Mouse (Mus musculus): ENCODE results near the gene Galnt3. TPM values are rescaled to one million over a fixed set of nuclear protein-coding genes. Genes with fewer than 3 reads are reported as not detected.

Galnt3 gene
- polyA plus RNA-seq, 1 experiment, result 0.09 TPM

DNA sequence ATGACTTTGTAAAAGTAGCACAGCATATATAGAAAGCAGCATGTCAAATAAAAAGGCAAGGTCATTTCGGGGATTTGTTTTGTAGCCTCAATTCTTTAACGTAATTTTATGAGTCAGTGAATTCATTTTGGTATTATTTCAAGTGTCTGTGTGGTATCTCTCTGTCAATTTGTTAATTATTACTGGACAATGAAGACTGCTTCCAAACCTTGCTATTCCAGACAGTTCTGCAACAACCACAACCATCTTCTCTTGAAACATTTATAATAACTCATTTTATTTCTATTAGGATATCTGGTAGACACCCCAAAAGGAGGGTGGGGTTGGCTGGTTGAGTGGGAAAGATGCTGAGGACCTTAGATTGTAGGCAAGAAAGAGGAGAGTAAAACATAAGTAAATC is 4.1 kb upstream of the Galnt3 start:
- TF ChIP-seq CEBPB (IDR thresholded peaks at IDR 0.05; ENCODE audit: low read depth) (no peak), CTCF (IDR thresholded peaks at IDR 0.05; ENCODE audit: control insufficient read depth, insufficient read depth, insufficient read length) (no peak), MYOD1 (IDR thresholded peaks at IDR 0.05; ENCODE audit: control insufficient read depth, insufficient read length, low read depth) (no peak), MAX (IDR thresholded peaks at IDR 0.05) (no peak), MYOG (IDR thresholded peaks at IDR 0.05; ENCODE audit: control insufficient read depth, extremely low read depth, insufficient read length) (no peak), USF1 (IDR thresholded peaks at IDR 0.05; ENCODE audit: low read depth) (no peak), FOSL1 (IDR thresholded peaks at IDR 0.05; ENCODE audit: insufficient read depth, low read length, poor library complexity, severe bottlenecking) (no peak)
- peaks cover 9% of the 10 kb centered on the region for H3K27me3 ChIP-seq (ENCODE audit: control insufficient read depth, insufficient read depth, insufficient read length)
- no peaks in the 10 kb centered on the region for H3K79me3 ChIP-seq (ENCODE audit: low read depth)
- no peak overlapping the region for H3ac ChIP-seq (ENCODE audit: control insufficient read depth, insufficient read length, low read depth)
- no peaks in the 10 kb centered on the region for H3K79me2 ChIP-seq (ENCODE audit: control insufficient read depth, insufficient read depth)
- no peaks in the 10 kb centered on the region for H3K36me3 ChIP-seq (ENCODE audit: control insufficient read depth, insufficient read depth)
- no peak overlapping the region for H3K4me3 ChIP-seq (ENCODE audit: insufficient read depth, poor library complexity, severe bottlenecking)

GRCm38 (mm10) chr2:66127541-66127940 is 2.7 kb upstream of the Galnt3 start:
- Histone ChIP-seq H3K36me3 (ENCODE audit: control insufficient read depth, insufficient read depth) (no peaks in the 10 kb centered on the region), H3K27me3 (ENCODE audit: control insufficient read depth, insufficient read depth, insufficient read length) (peaks cover 9% of the 10 kb centered on the region), H3K79me2 (ENCODE audit: control insufficient read depth, insufficient read depth) (no peaks in the 10 kb centered on the region), H3ac (ENCODE audit: control insufficient read depth, insufficient read length, low read depth) (no peak overlapping the region), H3K4me3 (ENCODE audit: insufficient read depth, poor library complexity, severe bottlenecking) (no peak overlapping the region), H3K79me3 (ENCODE audit: low read depth) (no peaks in the 10 kb centered on the region)
- TF ChIP-seq FOSL1 (IDR thresholded peaks at IDR 0.05; ENCODE audit: insufficient read depth, low read length, poor library complexity, severe bottlenecking) (no peak), USF1 (IDR thresholded peaks at IDR 0.05; ENCODE audit: low read depth) (no peak), CTCF (IDR thresholded peaks at IDR 0.05; ENCODE audit: control insufficient read depth, insufficient read depth, insufficient read length) (no peak), MYOD1 (IDR thresholded peaks at IDR 0.05; ENCODE audit: control insufficient read depth, insufficient read length, low read depth) (no peak), MYOG (IDR thresholded peaks at IDR 0.05; ENCODE audit: control insufficient read depth, extremely low read depth, insufficient read length) (no peak), CEBPB (IDR thresholded peaks at IDR 0.05; ENCODE audit: low read depth) (no peak), MAX (IDR thresholded peaks at IDR 0.05) (no peak)

GRCm38 (mm10) chr2:66126936-66127335 is 2.1 kb upstream of the Galnt3 start:
- H3K79me3 ChIP-seq (ENCODE audit: low read depth), result no peaks in the 10 kb centered on the region
- H3K79me2 ChIP-seq (ENCODE audit: control insufficient read depth, insufficient read depth), result no peaks in the 10 kb centered on the region
- H3ac ChIP-seq (ENCODE audit: control insufficient read depth, insufficient read length, low read depth), result no peak overlapping the region
- peaks cover 9% of the 10 kb centered on the region for H3K27me3 ChIP-seq (ENCODE audit: control insufficient read depth, insufficient read depth, insufficient read length)
- no peak for TF ChIP-seq CEBPB (IDR thresholded peaks at IDR 0.05; ENCODE audit: low read depth)
- no peak for TF ChIP-seq USF1 (IDR thresholded peaks at IDR 0.05; ENCODE audit: low read depth)
- TF ChIP-seq FOSL1 (IDR thresholded peaks at IDR 0.05; ENCODE audit: insufficient read depth, low read length, poor library complexity, severe bottlenecking), result no peak
- TF ChIP-seq MAX (IDR thresholded peaks at IDR 0.05), result no peak
- TF ChIP-seq MYOD1 (IDR thresholded peaks at IDR 0.05; ENCODE audit: control insufficient read depth, insufficient read length, low read depth), result no peak
- no peak for TF ChIP-seq CTCF (IDR thresholded peaks at IDR 0.05; ENCODE audit: control insufficient read depth, insufficient read depth, insufficient read length)
- no peak for TF ChIP-seq MYOG (IDR thresholded peaks at IDR 0.05; ENCODE audit: control insufficient read depth, extremely low read depth, insufficient read length)
- H3K36me3 ChIP-seq (ENCODE audit: control insufficient read depth, insufficient read depth), result no peaks in the 10 kb centered on the region
- H3K4me3 ChIP-seq (ENCODE audit: insufficient read depth, poor library complexity, severe bottlenecking), result no peak overlapping the region

GRCm38 (mm10) chr2:66123756-66124589 is 821 bp downstream of the Galnt3 start:
- Histone ChIP-seq H3K4me3 (ENCODE audit: insufficient read depth, poor library complexity, severe bottlenecking) (peak overlapping the region; percentile 11), H3K27me3 (ENCODE audit: control insufficient read depth, insufficient read depth, insufficient read length) (peaks cover 9% of the 10 kb centered on the region), H3K79me2 (ENCODE audit: control insufficient read depth, insufficient read depth) (no peaks in the 10 kb centered on the region), H3ac (ENCODE audit: control insufficient read depth, insufficient read length, low read depth) (peak overlapping the region; percentile 1), H3K79me3 (ENCODE audit: low read depth) (no peaks in the 10 kb centered on the region), H3K36me3 (ENCODE audit: control insufficient read depth, insufficient read depth) (no peaks in the 10 kb centered on the region)
- TF ChIP-seq CEBPB (IDR thresholded peaks at IDR 0.05; ENCODE audit: low read depth), result no peak
- no peak for TF ChIP-seq USF1 (IDR thresholded peaks at IDR 0.05; ENCODE audit: low read depth)
- no peak for TF ChIP-seq CTCF (IDR thresholded peaks at IDR 0.05; ENCODE audit: control insufficient read depth, insufficient read depth, insufficient read length)
- TF ChIP-seq MAX (IDR thresholded peaks at IDR 0.05), result no peak
- no peak for TF ChIP-seq FOSL1 (IDR thresholded peaks at IDR 0.05; ENCODE audit: insufficient read depth, low read length, poor library complexity, severe bottlenecking)
- no peak for TF ChIP-seq MYOD1 (IDR thresholded peaks at IDR 0.05; ENCODE audit: control insufficient read depth, insufficient read length, low read depth)
- no peak for TF ChIP-seq MYOG (IDR thresholded peaks at IDR 0.05; ENCODE audit: control insufficient read depth, extremely low read depth, insufficient read length)

GRCm38 (mm10) chr2:66117686-66118085 is 7.1 kb downstream of the Galnt3 start:
- TF ChIP-seq FOSL1 (IDR thresholded peaks at IDR 0.05; ENCODE audit: insufficient read depth, low read length, poor library complexity, severe bottlenecking) (no peak), MAX (IDR thresholded peaks at IDR 0.05) (no peak), MYOD1 (IDR thresholded peaks at IDR 0.05; ENCODE audit: control insufficient read depth, insufficient read length, low read depth) (no peak), MYOG (IDR thresholded peaks at IDR 0.05; ENCODE audit: control insufficient read depth, extremely low read depth, insufficient read length) (no peak), CEBPB (IDR thresholded peaks at IDR 0.05; ENCODE audit: low read depth) (no peak), USF1 (IDR thresholded peaks at IDR 0.05; ENCODE audit: low read depth) (no peak), CTCF (IDR thresholded peaks at IDR 0.05; ENCODE audit: control insufficient read depth, insufficient read depth, insufficient read length) (no peak)
- no peaks in the 10 kb centered on the region for H3K36me3 ChIP-seq (ENCODE audit: control insufficient read depth, insufficient read depth)
- no peaks in the 10 kb centered on the region for H3K79me3 ChIP-seq (ENCODE audit: low read depth)
- no peaks in the 10 kb centered on the region for H3K27me3 ChIP-seq (ENCODE audit: control insufficient read depth, insufficient read depth, insufficient read length)
- no peak overlapping the region for H3ac ChIP-seq (ENCODE audit: control insufficient read depth, insufficient read length, low read depth)
- no peak overlapping the region for H3K4me3 ChIP-seq (ENCODE audit: insufficient read depth, poor library complexity, severe bottlenecking)
- no peaks in the 10 kb centered on the region for H3K79me2 ChIP-seq (ENCODE audit: control insufficient read depth, insufficient read depth)

All from C2C12 (cell line).